Mouse (Mus musculus) lung, adult 2 months (tissue): ENCODE data around the gene Crybb3.

Source experiments
- CTCF ChIP-seq: fragments of 200-500 bp; IDR thresholded peaks from 2 replicates; pipeline ENCODE4 v1.5.1; 2011; ENCODE audit warnings: mild to moderate bottlenecking, low read length, control low read depth; ENCODE audit not compliant: insufficient read depth
- POLR2A ChIP-seq: fragments of 200-500 bp; IDR thresholded peaks from 2 replicates; pipeline ENCODE4 v1.6.1; 2011; ENCODE audit warnings: low read depth, mild to moderate bottlenecking, control low read depth, low read length, borderline replicate concordance; ENCODE audit errors: extremely low read depth

DNA sequence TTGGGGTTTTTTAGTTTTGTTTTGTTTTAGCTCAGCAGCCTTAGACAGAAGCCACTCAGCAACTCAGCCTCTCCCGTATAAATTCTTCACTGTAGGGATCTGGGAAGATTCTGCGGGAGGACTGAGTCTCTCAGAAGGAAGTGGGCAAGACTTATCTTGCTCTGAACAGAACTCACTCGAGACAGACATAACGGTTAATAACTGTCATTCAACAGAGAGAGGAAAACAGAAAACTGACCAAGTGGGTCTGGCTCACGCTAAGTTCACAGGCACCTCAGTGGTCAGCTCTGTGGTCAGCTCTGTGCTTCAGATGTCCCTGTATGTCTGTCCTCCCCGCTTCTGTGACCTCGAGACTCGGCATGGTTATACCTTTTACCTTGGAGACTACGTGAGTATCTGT lies 37.9 kb upstream of the Crybb3 start:
- TF ChIP-seq CTCF: no peak
- no peak for TF ChIP-seq POLR2A
